Mouse (Mus musculus) T-cell, adult 2 months (primary cell): ENCODE results near the gene Ldlrad3.

Experiments
- DNase-seq: peaks from one replicate; pipeline ENCODE4 v3.0.0; 2022; ENCODE audit warnings: low spot score

Ldlrad3 gene

GRCm38 (mm10) chr2:102116521-102117401, 69.4 kb downstream of the Ldlrad3 start:
- DNase-seq = no peak

GRCm38 (mm10) chr2:102113801-102114200, 72.4 kb downstream of the Ldlrad3 start:
- no peak for DNase-seq

GRCm38 (mm10) chr2:102113323-102113722, 72.9 kb downstream of the Ldlrad3 start:
- no peak for DNase-seq

- DNase-seq = no peak
Observed at GRCm38 (mm10) chr2:102111906-102112499, 74.2 kb downstream of the Ldlrad3 start.

- no peak for DNase-seq
Observed at GRCm38 (mm10) chr2:102110306-102110705, 75.9 kb downstream of the Ldlrad3 start.

GRCm38 (mm10) chr2:102107280-102107679, 78.9 kb downstream of the Ldlrad3 start:
- no peak for DNase-seq

GRCm38 (mm10) chr2:102106728-102107127, 79.5 kb downstream of the Ldlrad3 start:
- no peak for DNase-seq

- no peak for DNase-seq
Observed at GRCm38 (mm10) chr2:102105454-102105853, 80.7 kb downstream of the Ldlrad3 start.

- DNase-seq = no peak
Observed at GRCm38 (mm10) chr2:102103955-102104354, 82.2 kb downstream of the Ldlrad3 start.

GRCm38 (mm10) chr2:102100490-102100889, 85.7 kb downstream of the Ldlrad3 start:
- no peak for DNase-seq

GRCm38 (mm10) chr2:102099702-102100450, 86.3 kb downstream of the Ldlrad3 start:
- DNase-seq = no peak

- no peak for DNase-seq
Observed at GRCm38 (mm10) chr2:102099261-102099660, 86.9 kb downstream of the Ldlrad3 start.

- no peak for DNase-seq
Observed at GRCm38 (mm10) chr2:102094773-102095172, 91.4 kb downstream of the Ldlrad3 start.

GRCm38 (mm10) chr2:102094281-102094680, 91.9 kb downstream of the Ldlrad3 start:
- no peak for DNase-seq

- DNase-seq = no peak
Observed at GRCm38 (mm10) chr2:102092579-102092978, 93.6 kb downstream of the Ldlrad3 start.

- DNase-seq = peak; percentile 10
Observed at GRCm38 (mm10) chr2:102091516-102092350, 94.5 kb downstream of the Ldlrad3 start.

GRCm38 (mm10) chr2:102087787-102088186, 98.4 kb downstream of the Ldlrad3 start:
- no peak for DNase-seq

- no peak for DNase-seq
Observed at GRCm38 (mm10) chr2:102086583-102086982, 99.6 kb downstream of the Ldlrad3 start.

GRCm38 (mm10) chr2:102082782-102083181, 103.4 kb downstream of the Ldlrad3 start:
- no peak for DNase-seq

GRCm38 (mm10) chr2:102077554-102077953, 108.6 kb downstream of the Ldlrad3 start:
- DNase-seq = peak; percentile 25

GRCm38 (mm10) chr2:102076237-102076636, 109.9 kb downstream of the Ldlrad3 start:
- no peak for DNase-seq
